Comparison of ENCODE assay signal across 1 mouse cellular context in the genomic region with DNA sequence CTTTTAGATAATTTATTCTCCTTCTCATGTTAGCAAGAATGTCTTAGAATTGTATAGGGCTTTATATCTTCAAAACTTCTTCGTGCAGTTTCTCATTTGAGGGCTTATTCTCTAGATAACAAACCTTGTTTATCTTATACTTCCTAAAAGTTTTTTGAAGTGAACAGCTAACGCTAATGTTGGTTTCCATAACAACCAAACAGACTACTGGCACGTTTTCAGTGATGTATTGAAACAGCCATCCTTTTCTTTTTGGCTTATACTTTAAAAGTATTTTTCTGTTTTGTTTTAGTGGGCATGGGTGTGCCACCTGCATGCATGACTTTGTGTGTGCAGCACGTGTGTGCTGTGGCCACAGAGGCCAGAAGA.
TF ChIP-seq lines count a peak whose summit lies in the region.

No protein-coding gene starts in this region.

TF ChIP-seq in MEL, 35 proteins besides CTCF, POLR2A, EP300 and RAD21 (continued from another document):
- TF ChIP-seq JUND (IDR thresholded peaks at IDR 0.05; ENCODE audit: low read depth, low read length): no peak
- TF ChIP-seq SIN3A (IDR thresholded peaks at IDR 0.05; ENCODE audit: low read length): peak; percentile 96
- TF ChIP-seq MYB (IDR thresholded peaks at IDR 0.05; ENCODE audit: low read depth, low read length): no peak
- no peak for TF ChIP-seq ZMIZ1 (IDR thresholded peaks at IDR 0.05; ENCODE audit: low read depth, low read length)
- TF ChIP-seq MAZ (IDR thresholded peaks at IDR 0.05; ENCODE audit: low read depth, low read length): no peak
